Mouse (Mus musculus): Measurements from ENCODE around the gene Kcnq1.

GRCm38 (mm10) chr7:143123876-143124669 is 17.9 kb downstream of the Kcnq1 start:
- TF ChIP-seq CTCF (IDR thresholded peaks at IDR 0.05 in 2 of 3, conservative IDR thresholded peaks at IDR 0.05 in 1 of 3; ENCODE audit: control insufficient read depth in 1 of 3, insufficient read depth in 1 of 3, low read depth in 2 of 3, low read length in 3 of 3, poor library complexity in 1 of 3, severe bottlenecking in 1 of 3) (no peak), TAL1 (IDR thresholded peaks at IDR 0.05; ENCODE audit: low read length) (no peak), POLR2A (IDR thresholded peaks at IDR 0.05; ENCODE audit: control insufficient read depth in 1 of 2, insufficient read depth in 1 of 2, low read depth in 1 of 2, low read length in 2 of 2, poor library complexity in 1 of 2) (no peak), MYC (IDR thresholded peaks at IDR 0.05; ENCODE audit: low read depth, low read length) (no peak), POLR2AphosphoS2 (IDR thresholded peaks at IDR 0.05; ENCODE audit: low read length) (no peak)

Data from MEL (cell line).